Mouse (Mus musculus) cerebellum, postnatal 4 days (tissue): Measurements from ENCODE around the gene Vgll4.
"Not testable (repeated sequence)": the region's sequence is repeated elsewhere in the genome, so short reads cannot be mapped to it uniquely, and the experiment has no call there.

ENCODE experiments used
- DNase-seq, 2 experiments: peaks; one replicate each; pipeline ENCODE4 v3.0.0; 2022; ENCODE audit warnings: low spot score in 2 of 2, mixed read lengths in 1 of 2

Gene Vgll4

GRCm38 (mm10) chr6:114936941-114937313, 32.9 kb downstream of the Vgll4 start:
- DNase-seq = no peak

- no peak for DNase-seq
Observed at GRCm38 (mm10) chr6:114936297-114936940, 33.4 kb downstream of the Vgll4 start.

GRCm38 (mm10) chr6:114935362-114935761, 34.4 kb downstream of the Vgll4 start:
- no peak for DNase-seq

GRCm38 (mm10) chr6:114934045-114934444, 35.7 kb downstream of the Vgll4 start:
- no peak for DNase-seq

- DNase-seq = no peak
Observed at GRCm38 (mm10) chr6:114932991-114933392, 36.8 kb downstream of the Vgll4 start.

GRCm38 (mm10) chr6:114932116-114932500, 37.7 kb downstream of the Vgll4 start:
- no peak for DNase-seq

- no peak for DNase-seq
Observed at GRCm38 (mm10) chr6:114931212-114932115, 38.3 kb downstream of the Vgll4 start.

GRCm38 (mm10) chr6:114930646-114931045, 39.1 kb downstream of the Vgll4 start:
- DNase-seq = no peak

- DNase-seq = no peak
Observed at GRCm38 (mm10) chr6:114930038-114930591, 39.7 kb downstream of the Vgll4 start.

- DNase-seq = no peak
Observed at GRCm38 (mm10) chr6:114929346-114929745, 40.4 kb downstream of the Vgll4 start.

GRCm38 (mm10) chr6:114928462-114928861, 41.3 kb downstream of the Vgll4 start:
- DNase-seq = peak; percentile 48 to 76

GRCm38 (mm10) chr6:114927400-114927799, 42.4 kb downstream of the Vgll4 start:
- DNase-seq = no peak

GRCm38 (mm10) chr6:114926369-114927157, 43.2 kb downstream of the Vgll4 start:
- no peak for DNase-seq

- DNase-seq = no peak
Observed at GRCm38 (mm10) chr6:114925196-114925595, 44.6 kb downstream of the Vgll4 start.

- DNase-seq = not testable (repeated sequence)
Observed at GRCm38 (mm10) chr6:114922355-114923096, 47.3 kb downstream of the Vgll4 start.

- peak; percentile 38 to 68 for DNase-seq
Observed at GRCm38 (mm10) chr6:114921632-114922354, 48.0 kb downstream of the Vgll4 start.

GRCm38 (mm10) chr6:114920523-114921445, 49.0 kb downstream of the Vgll4 start:
- DNase-seq = no peak

GRCm38 (mm10) chr6:114919670-114920313, 50.0 kb downstream of the Vgll4 start:
- no peak for DNase-seq

GRCm38 (mm10) chr6:114918994-114919393, 50.8 kb downstream of the Vgll4 start:
- no peak for DNase-seq
